Mouse (Mus musculus) yolk sac, embryonic 10.5 days (tissue): ENCODE data around the gene 1110004F10Rik.
"Not testable (repeated sequence)": the region's sequence is repeated elsewhere in the genome, so short reads cannot be mapped to it uniquely, and the experiment has no call there.

Experiments used
- DNase-seq: peaks from one replicate; pipeline ENCODE4 v3.0.0-alpha.2; 2017; ENCODE audit warnings: low spot score

The 1110004F10Rik gene

DNA sequence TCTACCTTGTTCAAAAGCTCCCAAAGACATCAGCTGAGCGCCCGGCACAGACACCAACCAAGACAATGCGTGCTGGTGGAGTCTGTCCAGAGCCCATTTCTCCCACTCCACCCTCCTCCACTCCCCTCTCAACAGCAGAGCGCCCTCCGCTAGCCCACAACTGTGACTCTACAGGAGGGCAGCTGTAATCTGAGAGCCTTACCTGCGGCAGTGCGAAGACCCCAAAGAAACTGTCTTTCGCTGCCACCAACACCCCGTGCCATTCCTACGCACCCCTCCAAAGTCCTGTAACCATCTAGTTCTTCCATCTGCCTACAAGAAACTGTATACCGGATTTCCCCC, at the start of gene 1110004F10Rik:
Gene 1110004F10Rik (plus strand): TSS at position 202 of the 342 bp plus-strand sequence.
- DNase-seq, result no peak

GRCm38 (mm10) chr7:116002726-116003125, 36.5 kb upstream of the 1110004F10Rik start:
- DNase-seq, result no peak

DNA sequence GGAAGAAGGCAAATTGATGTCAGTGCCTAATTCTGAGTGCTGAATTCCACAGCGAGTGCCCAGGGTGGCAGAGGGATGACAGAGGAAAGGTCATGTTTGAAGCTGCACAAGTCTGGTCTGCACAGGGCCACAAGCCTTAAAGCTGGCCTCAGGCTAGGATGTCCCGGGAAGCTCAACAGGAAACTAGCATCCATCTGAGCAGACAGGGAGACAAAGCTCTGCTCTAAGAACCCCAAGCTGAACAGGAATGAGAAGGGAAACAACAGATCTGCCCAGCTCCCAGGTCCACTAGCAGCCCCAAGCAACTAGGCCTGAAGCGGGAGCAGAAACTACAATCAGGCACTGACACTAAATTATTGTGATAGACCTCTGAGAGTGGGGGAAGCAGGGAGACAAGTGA, 9.2 kb upstream of the 1110004F10Rik start:
- no peak for DNase-seq

GRCm38 (mm10) chr7:116030597-116031387, 8.4 kb upstream of the 1110004F10Rik start:
- DNase-seq, result peak; percentile 40

DNA sequence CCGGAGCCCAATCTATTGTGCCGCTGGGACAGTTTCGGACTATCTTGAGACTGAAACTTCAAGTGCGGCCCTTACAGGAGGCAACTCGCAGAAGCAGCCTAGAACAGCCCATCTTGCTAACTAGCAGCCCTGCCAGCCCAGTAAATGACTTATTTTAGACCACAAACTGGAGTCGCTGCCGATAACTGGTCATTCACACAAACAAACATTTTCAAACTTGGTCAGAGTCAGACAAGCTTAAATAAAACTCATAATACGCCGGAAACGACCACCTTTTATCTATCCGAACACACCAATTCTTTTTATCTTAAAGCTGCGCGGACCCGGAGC, 7.8 kb upstream of the 1110004F10Rik start:
- peak; percentile 40 for DNase-seq

DNA sequence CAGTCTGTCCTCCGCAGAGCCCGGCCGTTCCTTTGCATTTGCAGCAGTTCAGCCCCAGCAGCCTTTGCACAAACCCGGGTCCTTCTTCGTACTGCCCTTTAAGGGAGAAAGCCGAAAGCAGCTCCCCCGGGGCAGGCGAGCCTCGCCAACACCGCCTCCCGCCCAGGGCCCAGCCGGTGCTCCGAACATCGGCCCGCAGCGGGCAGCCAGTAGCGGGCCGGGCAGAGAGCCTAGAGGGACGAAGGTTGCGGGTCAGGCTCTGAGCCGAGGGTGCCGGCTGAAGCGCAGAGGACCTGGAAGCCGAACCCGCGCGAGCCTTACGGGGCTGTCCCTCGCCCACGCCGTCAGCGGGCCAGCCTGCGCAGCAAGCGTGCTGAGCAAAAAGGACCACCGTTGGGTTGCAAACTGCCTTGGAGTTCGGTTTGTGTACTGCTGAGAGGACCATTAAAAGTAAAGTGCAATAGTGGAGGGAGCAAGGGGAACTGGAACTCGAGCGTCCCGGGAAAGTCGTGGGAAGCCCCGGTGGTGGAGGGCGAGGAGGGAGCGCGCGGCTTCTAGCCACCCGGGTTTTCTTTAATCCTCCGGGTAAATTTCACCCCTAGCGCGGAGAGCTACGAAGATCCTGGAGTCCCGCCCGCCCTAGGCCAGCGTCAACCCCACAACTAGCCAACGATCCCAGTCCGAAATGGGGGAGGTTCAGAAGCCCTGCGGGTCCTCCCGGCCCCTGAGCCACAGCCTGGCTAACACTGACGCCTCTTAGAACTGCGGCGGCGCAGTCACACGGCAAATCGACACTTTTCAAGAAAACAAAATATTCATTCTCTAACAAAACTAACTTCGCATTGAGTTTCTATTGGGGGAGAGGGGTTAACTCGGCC, 7.2 kb upstream of the 1110004F10Rik start:
- DNase-seq, result peak; percentile 66

- DNase-seq, result peak; percentile 76
Measured at GRCm38 (mm10) chr7:116032596-116033307, 6.4 kb upstream of the 1110004F10Rik start.

GRCm38 (mm10) chr7:116033371-116034241, 5.6 kb upstream of the 1110004F10Rik start:
- peak; percentile 57 for DNase-seq

DNA sequence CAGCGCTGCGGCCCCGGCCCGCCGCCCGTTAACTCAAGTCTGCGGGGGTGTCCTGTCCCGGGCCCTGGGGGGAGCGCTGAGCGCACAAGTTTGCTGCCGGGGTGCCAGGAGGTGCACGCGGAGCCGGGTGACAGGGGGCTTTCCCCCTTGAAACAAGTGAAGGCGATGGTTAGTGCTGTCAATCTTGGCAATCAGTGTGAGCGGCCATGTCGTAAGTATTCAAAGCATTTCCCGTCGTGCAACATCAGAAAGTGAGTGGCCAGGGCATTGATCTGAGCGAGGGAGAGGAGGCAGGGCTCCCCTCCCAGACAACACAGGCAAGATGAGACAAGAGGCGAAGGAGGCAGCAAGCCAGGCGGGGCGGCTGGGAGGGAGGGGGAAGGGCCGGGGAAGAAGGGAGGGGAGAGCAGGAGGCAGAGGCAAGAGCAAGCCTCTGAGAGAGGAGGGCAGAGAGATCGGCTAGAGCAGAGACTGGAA, 4.9 kb upstream of the 1110004F10Rik start:
- peak; percentile 85 for DNase-seq

GRCm38 (mm10) chr7:116035504-116035903, 3.7 kb upstream of the 1110004F10Rik start:
- no peak for DNase-seq

DNA sequence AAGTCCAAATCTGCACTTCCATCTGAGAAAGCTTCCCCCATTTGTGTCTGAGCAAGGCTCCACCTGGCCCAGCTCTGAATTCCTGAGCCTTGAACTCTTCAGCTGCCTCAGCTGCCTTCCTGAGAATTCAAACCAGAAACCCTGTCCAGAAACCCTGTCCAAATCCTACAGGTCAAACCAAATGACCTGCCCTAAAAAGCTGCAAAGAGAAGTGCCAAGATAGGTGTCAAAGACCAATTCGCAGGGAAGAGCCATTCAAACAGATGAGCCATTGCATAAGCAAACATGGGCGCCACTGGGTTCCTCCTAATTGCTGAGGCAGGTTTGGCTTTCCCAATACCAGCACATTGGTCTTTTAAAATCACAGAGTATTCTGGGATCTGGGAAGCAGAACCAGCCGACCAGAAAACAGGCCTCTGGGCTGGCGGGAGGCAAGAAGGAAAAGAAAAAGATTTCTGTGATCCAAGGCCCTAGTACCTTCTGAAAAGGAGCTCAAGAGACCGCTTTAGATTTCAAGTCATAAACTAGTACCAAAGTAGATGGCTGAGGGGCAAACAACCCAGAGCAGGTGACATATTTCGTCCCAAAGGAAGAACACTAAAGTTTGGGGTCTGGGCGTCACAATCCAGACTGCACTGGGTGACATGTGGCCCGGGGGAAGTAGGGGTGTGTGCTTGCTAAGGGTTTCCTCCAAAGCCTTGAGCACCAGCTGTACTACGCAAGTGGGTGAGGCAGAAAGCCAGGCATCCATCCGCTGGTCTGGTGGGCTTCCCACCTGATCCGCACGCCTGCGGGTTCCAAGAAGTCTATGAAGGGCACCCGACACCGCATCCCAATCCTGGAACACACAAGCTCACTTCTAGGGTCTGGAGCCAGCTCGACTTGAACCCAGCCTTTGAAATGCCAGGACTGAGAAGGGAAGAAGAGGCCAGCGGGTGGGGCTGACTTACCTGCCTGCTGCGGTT, 2.3 kb upstream of the 1110004F10Rik start:
- peak; percentile 11 for DNase-seq

GRCm38 (mm10) chr7:116038024-116038423, 1.2 kb upstream of the 1110004F10Rik start:
- DNase-seq, result no peak

GRCm38 (mm10) chr7:116038511-116038910, 686 bp upstream of the 1110004F10Rik start, which contains the start of gene Sox6:
Sox6 (minus strand) TSS chr7:116038796.
- no peak for DNase-seq

GRCm38 (mm10) chr7:116039538-116040466, 605 bp downstream of the 1110004F10Rik start:
- peak; percentile 70 for DNase-seq

- no peak for DNase-seq
Measured at GRCm38 (mm10) chr7:116040470-116041019, 1.3 kb downstream of the 1110004F10Rik start.

- DNase-seq, result no peak
Measured at GRCm38 (mm10) chr7:116060739-116061138, 21.5 kb downstream of the 1110004F10Rik start.

GRCm38 (mm10) chr7:116084366-116084765, 45.2 kb downstream of the 1110004F10Rik start, which contains the start of gene Gm4353:
Gm4353 (minus strand) TSS chr7:116084635.
- DNase-seq, result not testable (repeated sequence)

DNA sequence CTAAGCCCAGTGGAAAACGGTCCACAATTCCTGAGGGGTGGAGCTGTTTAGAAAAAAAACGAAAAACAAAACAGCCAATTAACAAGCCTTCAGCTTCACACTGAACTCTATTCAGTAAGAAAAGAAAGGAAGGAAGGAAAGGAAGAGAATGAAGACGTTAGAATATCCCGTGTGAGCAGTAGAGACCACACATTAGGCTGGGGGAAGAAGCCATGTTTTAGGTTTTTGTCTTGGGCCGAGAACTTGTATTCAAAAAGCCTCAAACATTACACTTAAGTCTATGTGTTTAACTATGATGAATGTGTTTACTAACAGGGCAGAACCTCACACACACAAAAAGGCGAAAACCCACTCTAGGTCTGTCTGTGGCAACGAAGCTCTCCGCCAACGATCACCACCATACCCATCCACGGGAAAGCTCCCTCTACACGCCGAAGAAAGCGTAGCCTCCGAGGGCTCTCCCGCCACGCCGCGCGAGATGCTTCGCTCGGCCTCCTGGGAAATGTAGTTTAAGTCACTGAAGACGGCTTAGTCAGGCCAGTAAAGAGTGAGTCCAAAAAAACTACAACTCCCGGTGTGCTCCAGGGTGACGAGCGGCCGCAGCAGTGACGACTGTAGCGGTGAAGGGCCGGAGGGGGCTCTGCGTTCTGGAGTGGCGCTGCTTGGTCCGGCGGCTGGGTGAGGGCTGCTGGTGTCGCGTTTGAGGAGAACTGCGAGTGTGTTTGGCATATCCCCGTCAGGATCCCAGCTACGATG, 53.7 kb downstream of the 1110004F10Rik start:
- peak; percentile 98 for DNase-seq
